Mouse (Mus musculus) neural tube, embryonic 13.5 days (tissue): ENCODE data around the gene Sfn. TPM values are rescaled to one million over a fixed set of nuclear protein-coding genes. Genes with fewer than 3 reads are reported as not detected.

Experiments used
- ATAC-seq: fragments of 200-750 bp; cut with Nextera tagmentation; 2 replicates; pipeline ENCODE4 v1.8.0; 2017; ENCODE audit warnings: low read depth, mild to moderate bottlenecking, moderate TSS enrichment, moderate library complexity
- H3K27ac ChIP-seq: fragments of 300-500 bp; sonication (generic); replicated peaks from 2 replicates; pipeline ENCODE4 v1.5.1; 2015; ENCODE audit warnings: moderate library complexity, mild to moderate bottlenecking, inconsistent platforms
- H3K27me3 ChIP-seq: fragments of 300-500 bp; sonication (generic); 2 replicates; pipeline ENCODE4 v1.6.1; 2015; ENCODE audit warnings: mild to moderate bottlenecking, inconsistent platforms
- H3K36me3 ChIP-seq: fragments of 300-500 bp; sonication (generic); 2 replicates; pipeline ENCODE4 v1.6.1; 2015; ENCODE audit warnings: mild to moderate bottlenecking, inconsistent platforms
- H3K4me1 ChIP-seq: fragments of 300-500 bp; sonication (generic); replicated peaks from 2 replicates; pipeline ENCODE4 v1.6.1; 2015; ENCODE audit warnings: inconsistent platforms
- H3K4me2 ChIP-seq: fragments of 300-500 bp; sonication (generic); 2 replicates; pipeline ENCODE4 v1.6.1; 2015; ENCODE audit warnings: inconsistent platforms, mild to moderate bottlenecking, moderate library complexity
- H3K4me3 ChIP-seq: fragments of 300-500 bp; sonication (generic); 2 replicates; pipeline ENCODE4 v1.5.1; 2015; ENCODE audit warnings: mild to moderate bottlenecking, inconsistent platforms
- H3K9ac ChIP-seq: fragments of 300-500 bp; sonication (generic); 2 replicates; pipeline ENCODE4 v1.6.1; 2015; ENCODE audit warnings: moderate library complexity, mild to moderate bottlenecking, inconsistent platforms
- H3K9me3 ChIP-seq: fragments of 300-500 bp; sonication (generic); 2 replicates; pipeline ENCODE4 v1.6.1; 2016; ENCODE audit warnings: inconsistent platforms
- WGBS: fragments of 180-500 bp; shearing (Covaris S2); methylation state at CpG from one replicate; pipeline ENCODE4 v1.1.7; 2015; 5-methylcytosine and 5-hydroxymethylcytosine counted together
- polyA plus RNA-seq: library from polyadenylated mRNA; unstranded; fragments of >200 nt; fragmentation: Nextera tagmentation; extraction: Ambion mirVana; gene quantifications from 2 replicates; pipeline ENCODE4 v1.2.1, GENCODE M21; 2015

The Sfn gene
- polyA plus RNA-seq, 1 experiment from 2014 or later: 1.0 TPM

DNA sequence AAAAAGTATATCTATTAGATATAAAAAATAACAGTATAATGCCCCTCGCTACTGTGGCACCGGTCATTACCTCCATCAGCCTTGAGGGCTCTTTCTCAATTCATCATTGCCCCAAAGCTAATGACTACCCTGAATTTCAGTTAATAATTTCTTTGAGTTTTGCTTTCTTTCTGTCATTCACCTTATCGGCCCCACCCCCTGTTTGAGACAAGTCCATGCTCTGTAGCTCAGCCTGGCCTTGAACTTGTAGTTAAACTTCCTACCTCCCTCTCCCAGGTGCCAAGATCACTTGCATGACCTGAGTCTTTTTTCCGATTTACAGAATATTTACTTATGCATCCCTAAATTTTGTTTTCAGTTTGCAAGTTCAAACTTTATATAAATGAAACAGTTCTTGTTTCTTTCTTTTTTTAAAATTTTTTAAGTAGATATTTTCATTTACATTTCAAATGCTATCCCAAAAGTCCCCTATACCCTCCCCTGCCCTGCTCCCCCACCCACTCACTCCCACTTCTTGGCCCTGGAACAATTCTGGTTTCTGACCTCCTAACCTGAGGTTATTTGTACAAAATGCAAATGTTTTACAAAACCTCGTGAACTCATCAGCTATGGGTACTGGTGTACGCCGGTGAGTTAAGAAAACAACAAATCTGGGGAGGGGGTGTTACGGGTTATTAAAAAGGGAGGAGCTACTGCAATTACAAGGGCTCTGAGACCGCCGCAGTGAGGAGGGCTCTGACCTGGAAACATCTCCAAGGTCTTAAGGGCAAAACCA, 32.5 kb downstream of the Sfn start:
- Histone ChIP-seq H3K36me3 (no peaks in the 10 kb centered on the region), H3K9ac (no peak overlapping the region), H3K27me3 (no peaks in the 10 kb centered on the region), H3K4me1 (no peaks in the 10 kb centered on the region), H3K9me3 (no peaks in the 10 kb centered on the region), H3K27ac (no peak overlapping the region), H3K4me3 (no peak overlapping the region), H3K4me2 (no peak overlapping the region)
- WGBS: 76% methylated on average over 10 of the region's 10 CpGs
- ATAC-seq: no peak

DNA sequence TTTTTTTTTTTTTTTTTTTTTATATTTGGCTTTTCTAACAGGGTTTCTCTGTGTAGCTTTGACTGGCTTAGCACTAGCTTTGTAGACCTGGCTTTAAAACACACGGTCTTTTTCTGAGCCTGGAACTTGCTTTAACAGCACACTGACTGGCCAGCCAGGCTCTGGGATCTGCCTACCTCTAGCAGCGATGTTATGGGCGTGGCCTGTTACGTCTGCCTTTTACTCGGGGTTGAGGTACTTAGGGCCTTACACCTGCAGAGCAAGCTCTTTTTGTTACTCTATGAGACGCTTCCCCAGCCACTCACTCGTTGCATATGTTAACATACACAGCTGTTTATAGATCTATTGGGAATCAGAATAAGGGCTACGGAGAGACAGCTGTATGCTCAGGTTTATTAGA, 34.7 kb downstream of the Sfn start:
- H3K36me3 ChIP-seq: no peaks in the 10 kb centered on the region
- H3K4me1 ChIP-seq: no peaks in the 10 kb centered on the region
- H3K9ac ChIP-seq: no peak overlapping the region
- no peak overlapping the region for H3K4me2 ChIP-seq
- WGBS: 27% methylated on average over 8 of the region's 8 CpGs
- H3K4me3 ChIP-seq: no peak overlapping the region
- no peak overlapping the region for H3K27ac ChIP-seq
- H3K9me3 ChIP-seq: no peaks in the 10 kb centered on the region
- ATAC-seq: no peak
- no peaks in the 10 kb centered on the region for H3K27me3 ChIP-seq

DNA sequence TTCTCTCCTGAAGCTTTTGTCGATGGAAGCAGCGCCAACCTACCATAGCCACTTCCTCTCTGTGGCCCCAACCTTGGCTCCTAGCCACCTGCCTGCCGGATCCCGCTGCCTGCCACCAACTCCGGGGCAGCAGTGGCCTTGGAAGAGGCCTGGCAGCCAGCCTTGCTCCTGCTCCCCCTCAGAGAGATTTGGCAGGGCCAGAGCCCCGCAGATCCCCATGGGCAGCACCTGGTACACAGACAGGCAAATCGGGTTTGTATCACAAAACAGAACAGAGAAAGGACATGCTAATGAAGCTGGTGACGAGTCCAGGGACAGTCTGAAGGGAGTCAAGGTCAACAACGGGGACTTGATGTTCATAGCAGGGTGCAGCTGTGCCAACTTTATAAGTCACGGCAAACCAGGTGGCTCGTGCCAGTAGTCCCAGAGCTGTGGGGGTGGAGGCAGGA, 38.8 kb downstream of the Sfn start:
- Histone ChIP-seq H3K36me3 (no peaks in the 10 kb centered on the region), H3K4me2 (no peak overlapping the region), H3K27ac (no peak overlapping the region), H3K9me3 (no peaks in the 10 kb centered on the region), H3K27me3 (no peaks in the 10 kb centered on the region), H3K9ac (no peak overlapping the region), H3K4me1 (no peaks in the 10 kb centered on the region), H3K4me3 (no peak overlapping the region)
- 76% methylated on average over 11 of the region's 11 CpGs for WGBS
- ATAC-seq: no peak

DNA sequence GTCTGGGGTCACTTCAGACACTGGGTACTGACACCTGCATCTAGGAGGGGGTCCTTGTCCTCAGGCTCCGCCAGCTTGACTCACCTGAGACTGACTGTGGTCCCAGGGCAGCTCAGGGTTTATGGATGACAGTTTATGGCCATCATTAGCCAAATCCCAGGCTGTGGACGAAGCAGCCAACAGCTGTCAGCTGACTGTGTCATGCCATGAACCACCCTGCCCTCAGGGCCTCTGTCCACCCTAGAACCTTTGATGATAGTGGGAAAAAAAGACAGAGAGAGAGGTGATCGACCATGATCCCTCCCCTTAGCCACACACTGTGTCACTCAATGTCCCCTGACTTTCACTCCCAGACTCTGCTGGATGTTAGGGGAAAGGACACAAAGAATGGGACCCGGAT, 40.3 kb downstream of the Sfn start:
- H3K27me3 ChIP-seq: no peaks in the 10 kb centered on the region
- no peaks in the 10 kb centered on the region for H3K4me1 ChIP-seq
- no peak overlapping the region for H3K9ac ChIP-seq
- H3K4me2 ChIP-seq: no peak overlapping the region
- H3K9me3 ChIP-seq: no peaks in the 10 kb centered on the region
- H3K36me3 ChIP-seq: no peaks in the 10 kb centered on the region
- no peak overlapping the region for H3K4me3 ChIP-seq
- WGBS: 54% methylated on average over 4 of the region's 4 CpGs
- H3K27ac ChIP-seq: no peak overlapping the region
- no peak for ATAC-seq

DNA sequence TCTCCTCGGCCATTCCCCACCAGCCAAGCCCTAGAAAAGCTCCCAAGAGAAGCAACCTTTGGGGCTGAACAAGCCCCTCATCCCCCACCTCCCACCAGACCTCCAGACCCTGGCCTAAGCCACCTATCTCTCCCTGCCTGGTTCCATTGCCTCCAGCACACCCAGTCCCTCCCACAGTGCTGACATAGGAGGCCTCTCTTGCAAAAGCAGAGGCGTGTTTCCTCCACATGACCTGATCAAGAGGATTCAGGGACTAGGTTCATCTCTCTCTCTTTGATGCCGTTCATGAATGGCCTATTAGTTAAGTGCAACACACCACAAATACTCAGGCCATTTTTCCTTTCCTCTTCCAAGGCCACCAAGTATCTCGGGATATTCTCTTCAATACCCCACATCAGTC, 42.1 kb downstream of the Sfn start:
- 75% methylated on average over 4 of the region's 4 CpGs for WGBS
- no peak overlapping the region for H3K9ac ChIP-seq
- no peak overlapping the region for H3K27ac ChIP-seq
- H3K27me3 ChIP-seq: no peaks in the 10 kb centered on the region
- H3K4me3 ChIP-seq: no peak overlapping the region
- no peak overlapping the region for H3K4me2 ChIP-seq
- no peaks in the 10 kb centered on the region for H3K4me1 ChIP-seq
- H3K9me3 ChIP-seq: no peaks in the 10 kb centered on the region
- no peak for ATAC-seq
- H3K36me3 ChIP-seq: no peaks in the 10 kb centered on the region

DNA sequence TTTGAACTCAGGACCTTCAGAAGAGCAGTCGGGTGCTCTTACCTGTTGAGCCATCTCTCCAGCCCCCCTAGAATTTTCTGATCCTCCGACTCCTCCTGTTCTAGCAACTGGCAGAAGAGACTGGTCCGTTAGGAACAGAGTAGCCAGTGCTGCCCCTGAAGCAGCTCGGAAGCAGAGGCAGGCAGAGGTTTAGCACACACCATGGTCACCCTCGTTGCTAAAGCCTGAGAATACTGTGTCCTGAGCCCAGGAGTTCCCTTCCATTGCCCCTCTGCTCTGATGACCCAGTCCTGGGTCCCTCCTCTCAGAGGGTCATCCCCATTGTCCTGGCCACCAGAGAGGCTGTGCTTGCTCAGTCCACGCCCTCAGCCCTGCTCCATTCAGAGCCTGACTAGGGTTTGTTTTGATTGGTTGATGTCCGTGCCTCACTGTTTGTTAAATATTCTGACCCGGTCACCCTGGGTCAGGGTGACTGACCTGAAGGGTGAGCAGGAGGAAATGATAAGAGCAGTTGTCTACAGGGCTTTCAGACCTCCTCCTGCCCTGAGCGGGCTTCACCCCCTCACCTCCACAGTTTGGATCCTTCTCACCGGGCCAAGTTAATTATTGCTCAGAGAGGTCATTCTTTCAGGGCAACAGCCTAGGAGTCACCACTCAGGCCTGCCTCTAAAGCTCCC, 44.8 kb downstream of the Sfn start:
- no peak overlapping the region for H3K27ac ChIP-seq
- no peaks in the 10 kb centered on the region for H3K27me3 ChIP-seq
- H3K9me3 ChIP-seq: no peaks in the 10 kb centered on the region
- H3K9ac ChIP-seq: no peak overlapping the region
- H3K36me3 ChIP-seq: no peaks in the 10 kb centered on the region
- WGBS: 26% methylated on average over 10 of the region's 10 CpGs
- H3K4me3 ChIP-seq: no peak overlapping the region
- ATAC-seq: no peak
- H3K4me1 ChIP-seq: no peaks in the 10 kb centered on the region
- no peak overlapping the region for H3K4me2 ChIP-seq

DNA sequence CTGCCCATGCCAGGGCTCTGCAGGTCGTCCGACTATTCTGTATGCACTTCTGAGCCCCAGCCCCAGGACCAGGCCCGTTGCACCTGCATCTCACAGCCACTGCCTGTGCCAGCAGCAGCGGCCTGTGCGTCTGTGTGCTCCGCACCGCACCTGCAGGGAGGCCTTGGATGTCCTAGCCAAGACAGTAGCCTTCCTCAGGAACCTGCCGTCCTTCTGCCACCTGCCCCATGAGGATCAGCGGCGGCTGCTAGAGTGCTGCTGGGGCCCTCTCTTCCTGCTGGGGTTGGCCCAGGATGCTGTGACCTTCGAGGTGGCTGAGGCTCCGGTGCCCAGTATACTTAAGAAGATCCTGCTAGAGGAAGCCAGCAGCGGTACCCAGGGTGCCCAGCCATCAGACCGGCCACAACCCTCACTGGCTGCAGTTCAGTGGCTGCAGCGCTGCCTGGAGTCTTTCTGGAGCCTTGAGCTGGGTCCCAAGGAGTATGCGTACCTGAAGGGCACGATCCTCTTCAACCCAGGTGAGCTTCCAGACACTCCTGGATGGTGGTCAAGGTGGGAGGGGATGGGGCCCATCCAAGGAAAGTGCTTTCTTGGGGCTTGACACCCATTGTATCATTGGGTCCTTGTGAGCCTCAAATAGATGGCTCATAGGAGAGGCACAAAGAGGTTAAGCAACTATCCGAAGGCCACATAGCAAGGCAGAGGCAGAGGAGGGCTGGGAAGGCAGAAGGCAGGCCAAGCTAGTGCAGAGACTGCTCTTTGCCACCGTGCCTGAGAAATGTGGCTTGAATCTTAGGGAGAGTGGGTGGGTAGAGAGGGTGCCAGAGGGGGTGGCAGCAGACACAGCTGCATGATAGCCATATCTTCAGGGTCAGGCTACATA, 48.3 kb downstream of the Sfn start:
- Histone ChIP-seq H3K36me3 (no peaks in the 10 kb centered on the region), H3K9ac (no peak overlapping the region), H3K4me2 (no peak overlapping the region), H3K27ac (no peak overlapping the region), H3K9me3 (no peaks in the 10 kb centered on the region), H3K27me3 (no peaks in the 10 kb centered on the region), H3K4me1 (no peaks in the 10 kb centered on the region), H3K4me3 (no peak overlapping the region)
- ATAC-seq: no peak
- WGBS: 81% methylated on average over 19 of the region's 19 CpGs

DNA sequence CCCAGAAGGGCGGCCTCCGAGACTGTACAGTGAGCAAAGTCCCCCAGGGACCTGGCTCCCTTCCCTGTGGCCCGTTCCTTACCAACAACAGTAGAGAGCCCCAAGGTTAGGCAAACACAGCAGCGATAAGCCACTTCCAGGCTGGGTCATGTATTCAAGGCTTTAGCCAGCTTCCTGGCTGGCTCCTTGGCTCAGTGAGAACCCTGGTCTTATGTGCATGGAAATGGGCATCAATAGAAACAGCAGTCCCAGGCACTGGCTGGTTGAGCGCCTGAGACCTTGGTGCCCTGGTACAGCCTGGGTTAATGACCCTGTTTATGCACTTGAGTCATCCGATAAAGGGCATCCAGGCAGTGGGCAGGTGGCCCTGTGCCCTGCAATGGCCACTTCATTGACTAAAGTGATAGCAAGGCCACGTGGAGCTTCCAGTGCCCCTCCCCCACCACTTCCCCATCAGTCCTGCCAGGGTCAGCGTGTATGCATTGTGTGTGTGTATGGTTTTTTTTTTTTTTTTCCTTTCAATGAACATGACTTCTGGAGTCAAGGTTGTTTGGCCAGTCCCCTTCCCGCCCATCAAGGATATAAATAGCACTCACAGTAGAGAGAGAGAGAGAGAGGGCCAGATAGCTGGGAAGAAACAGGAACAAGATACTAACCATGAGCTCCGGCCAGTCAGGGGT, 49.1 kb downstream of the Sfn start, which contains the start of gene Nr0b2:
TSS of gene Nr0b2 (plus strand) at position 609 of the 680 bp plus-strand sequence.
- Histone ChIP-seq H3K27ac (no peak within 1 kb of the TSS), H3K9ac (no peak within 1 kb of the TSS), H3K9me3 (no peaks in the 10 kb centered on the region), H3K27me3 (no peaks in the 10 kb centered on the region), H3K4me2 (no peak within 1 kb of the TSS), H3K36me3 (no peaks in the 10 kb centered on the region), H3K4me3 (no peak within 1 kb of the TSS), H3K4me1 (no peaks in the 10 kb centered on the region)
- WGBS: 71% methylated on average over 10 of the region's 10 CpGs
- no peak for ATAC-seq

DNA sequence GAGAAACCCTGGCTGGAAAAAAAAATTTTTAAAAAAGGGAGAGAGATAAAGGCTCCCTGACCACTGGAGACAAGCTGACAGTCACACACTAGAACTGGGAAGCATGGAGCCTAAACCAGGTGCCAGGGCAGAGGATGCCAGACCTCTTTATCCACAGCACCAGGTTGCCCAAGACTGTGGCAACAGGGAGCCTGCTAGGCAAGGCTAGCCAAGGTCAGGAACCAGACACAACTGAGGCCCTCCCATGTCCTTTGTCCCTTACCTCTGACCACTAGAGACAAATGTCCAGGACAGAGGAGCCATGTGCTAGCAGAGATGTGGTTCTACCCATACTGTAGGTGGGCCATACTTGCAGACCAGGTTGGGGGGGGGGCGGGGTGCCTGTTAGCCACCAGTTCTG, 49.9 kb downstream of the Sfn start:
- Histone ChIP-seq H3K4me3 (no peak overlapping the region), H3K4me2 (no peak overlapping the region), H3K36me3 (no peaks in the 10 kb centered on the region), H3K9me3 (no peaks in the 10 kb centered on the region), H3K4me1 (no peaks in the 10 kb centered on the region), H3K27ac (no peak overlapping the region), H3K27me3 (no peaks in the 10 kb centered on the region), H3K9ac (no peak overlapping the region)
- 85% methylated on average over 1 of the region's 1 CpGs for WGBS
- no peak for ATAC-seq
